In the genomic region with DNA sequence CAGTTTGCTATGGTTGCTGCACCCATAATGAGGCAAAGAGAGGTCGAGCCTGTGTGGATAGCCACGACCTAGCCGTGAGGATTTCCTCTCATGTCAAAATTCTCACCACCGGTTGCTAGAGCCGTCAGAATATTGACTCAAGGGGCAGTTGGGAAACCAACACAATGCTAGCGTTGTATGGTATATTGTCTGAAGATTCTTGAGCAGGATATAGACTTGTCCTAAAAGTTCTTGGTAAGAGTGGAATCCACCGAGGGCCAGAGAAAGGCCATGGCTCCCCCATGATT, we compare ENCODE assay signal across 18 mouse cellular contexts. TPM values are rescaled to one million over a fixed set of nuclear protein-coding genes. Genes with fewer than 3 reads are reported as not detected.
ATAC-seq and TF ChIP-seq lines count a peak whose summit lies in the region.
"Had no signal": no experiment of that assay in that cellular context is flagged by ENCODE, and none has a peak within 500 bp of the region (broad histone marks: within the 10 kb centered on the region; RNA-seq: fewer than 3 reads in every experiment).

No protein-coding gene starts in this region.

- H3K4me1 ChIP-seq in brown adipose tissue, adult 24 weeks (ENCODE audit: control insufficient read depth, insufficient read depth, insufficient read length, low read length) = peaks cover 31% of the 10 kb centered on the region
- peaks cover 20% of the 10 kb centered on the region; the same call in 1 of the 2 replicates for H3K4me1 ChIP-seq in stomach, embryonic 16.5 days (ENCODE audit: control insufficient read depth, insufficient read depth, low read length)
- H3K4me1 ChIP-seq in heart, embryonic 12.5 days (replicated peaks) = peaks cover 36% of the 10 kb centered on the region
- H3K4me1 ChIP-seq in kidney, embryonic 14.5 days (ENCODE audit: control insufficient read depth, insufficient read depth, low read length) = no peaks in the 10 kb centered on the region
- H3K4me1 ChIP-seq in forebrain, embryonic 12.5 days = peaks cover 19% of the 10 kb centered on the region

- peaks cover 53% of the 10 kb centered on the region for H3K36me3 ChIP-seq in C2C12 (ENCODE audit: control insufficient read depth, insufficient read depth)
- H3K36me3 ChIP-seq in stomach, embryonic 16.5 days (ENCODE audit: control insufficient read depth, insufficient read depth, low read length) = peaks cover 2% of the 10 kb centered on the region; the same call in 1 of the 2 replicates
- peaks cover 25% of the 10 kb centered on the region for H3K36me3 ChIP-seq in heart, embryonic 12.5 days
- peaks cover 5% of the 10 kb centered on the region; the same call in 1 of the 2 replicates for H3K36me3 ChIP-seq in kidney, embryonic 14.5 days (ENCODE audit: control insufficient read depth, insufficient read depth, low read length)
- H3K36me3 ChIP-seq in forebrain, embryonic 12.5 days (replicated peaks) = peaks cover 29% of the 10 kb centered on the region

- WGBS in stomach, embryonic 16.5 days = 70% methylated on average over 7 of the region's 7 CpGs
- 87% methylated on average over 7 of the region's 7 CpGs for WGBS in heart, embryonic 12.5 days
- 79% methylated on average over 7 of the region's 7 CpGs for WGBS in kidney, embryonic 14.5 days
- WGBS in forebrain, embryonic 12.5 days = 92% methylated on average over 7 of the region's 7 CpGs

- ATAC-seq in megakaryocyte progenitor cell, adult 5-6 weeks (replicated peaks; ENCODE audit: poor library complexity) = peak; percentile 61
- no peak for ATAC-seq in stomach, embryonic 16.5 days (ENCODE audit: insufficient read depth, low FRiP score)
- no peak for ATAC-seq in heart, embryonic 12.5 days (ENCODE audit: insufficient number of reproducible peaks, low FRiP score)
- no peak for ATAC-seq in kidney, embryonic 14.5 days (ENCODE audit: low FRiP score, low TSS enrichment)
- ATAC-seq in forebrain, embryonic 12.5 days (ENCODE audit: low FRiP score) = no peak
- ATAC-seq: forebrain, embryonic 13.5 days; midbrain, embryonic 13.5 days had no signal

- TF ChIP-seq CTCF in C2C12 (IDR thresholded peaks at IDR 0.05; ENCODE audit: control insufficient read depth, insufficient read depth, insufficient read length) = no peak

- no peak overlapping the region for H3K4me3 ChIP-seq in C2C12 (ENCODE audit: insufficient read depth, poor library complexity, severe bottlenecking)
- H3K4me3 ChIP-seq in brown adipose tissue, adult 24 weeks (ENCODE audit: insufficient read depth, low read depth, low read length) = no peak overlapping the region
- no peak overlapping the region for H3K4me3 ChIP-seq in stomach, embryonic 16.5 days (replicated peaks; ENCODE audit: low read length)
- H3K4me3 ChIP-seq in heart, embryonic 12.5 days = no peak overlapping the region
- no peak overlapping the region for H3K4me3 ChIP-seq in kidney, embryonic 14.5 days (ENCODE audit: low read length)
- H3K4me3 ChIP-seq in forebrain, embryonic 12.5 days (replicated peaks) = no peak overlapping the region
- H3K4me3 ChIP-seq: embryonic facial prominence, embryonic 10.5 days; forebrain, embryonic 13.5 days; gastrocnemius, adult 2 months; heart, embryonic 10.5 days; limb, embryonic 10.5 days; liver, embryonic 15.5 days; lung, embryonic 15.5 days; midbrain, embryonic 13.5 days had no signal

- peak overlapping the region; percentile 52; the same call in 1 of the 2 replicates for H3K27ac ChIP-seq in brown adipose tissue, adult 24 weeks (replicated peaks; ENCODE audit: low read depth, low read length)
- peak overlapping the region; percentile 63 for H3K27ac ChIP-seq in stomach, embryonic 16.5 days (ENCODE audit: low read length)
- H3K27ac ChIP-seq in heart, embryonic 12.5 days (ENCODE audit: poor library complexity, severe bottlenecking) = no peak overlapping the region
- no peak overlapping the region for H3K27ac ChIP-seq in kidney, embryonic 14.5 days (ENCODE audit: low read depth, low read length)
- no peak overlapping the region for H3K27ac ChIP-seq in forebrain, embryonic 12.5 days
- H3K27ac ChIP-seq: embryonic facial prominence, embryonic 10.5 days; forebrain, embryonic 13.5 days; gastrocnemius, adult 2 months; heart, embryonic 10.5 days; hindbrain, postnatal 0 days; kidney, postnatal 0 days; limb, embryonic 10.5 days; liver, embryonic 15.5 days; lung, embryonic 15.5 days; macrophage; midbrain, embryonic 13.5 days had no signal

- H3K9me3 ChIP-seq in stomach, embryonic 16.5 days (replicated peaks; ENCODE audit: control insufficient read depth, low read length) = no peaks in the 10 kb centered on the region
- H3K9me3 ChIP-seq in heart, embryonic 12.5 days (replicated peaks) = no peaks in the 10 kb centered on the region
- H3K9me3 ChIP-seq in kidney, embryonic 14.5 days (ENCODE audit: control insufficient read depth, low read length) = no peaks in the 10 kb centered on the region
- H3K9me3 ChIP-seq in forebrain, embryonic 12.5 days = no peaks in the 10 kb centered on the region
- H3K9me3 ChIP-seq: embryonic facial prominence, embryonic 10.5 days; forebrain, embryonic 13.5 days; heart, embryonic 10.5 days; limb, embryonic 10.5 days; liver, embryonic 15.5 days; lung, embryonic 15.5 days; midbrain, embryonic 13.5 days had no signal

- H3ac ChIP-seq in C2C12 (ENCODE audit: control insufficient read depth, insufficient read length, low read depth) = peak overlapping the region; percentile 13

- peaks cover 91% of the 10 kb centered on the region for H3K79me2 ChIP-seq in C2C12 (ENCODE audit: control insufficient read depth, insufficient read depth)

- H3K79me3 ChIP-seq in C2C12 (ENCODE audit: low read depth) = peaks cover 59% of the 10 kb centered on the region

- no peaks in the 10 kb centered on the region for H3K27me3 ChIP-seq in C2C12 (ENCODE audit: control insufficient read depth, insufficient read depth, insufficient read length)
- no peaks in the 10 kb centered on the region for H3K27me3 ChIP-seq in stomach, embryonic 16.5 days (ENCODE audit: control insufficient read depth, insufficient read depth, low read length)
- no peaks in the 10 kb centered on the region for H3K27me3 ChIP-seq in heart, embryonic 12.5 days (replicated peaks)
- no peaks in the 10 kb centered on the region for H3K27me3 ChIP-seq in kidney, embryonic 14.5 days (ENCODE audit: control insufficient read depth, insufficient read depth, low read length)
- H3K27me3 ChIP-seq in forebrain, embryonic 12.5 days = no peaks in the 10 kb centered on the region
- H3K27me3 ChIP-seq: forebrain, embryonic 13.5 days; liver, embryonic 15.5 days; lung, embryonic 15.5 days; midbrain, embryonic 13.5 days had no signal

- no peak overlapping the region for H3K9ac ChIP-seq in stomach, embryonic 16.5 days (ENCODE audit: low read length)
- no peak overlapping the region for H3K9ac ChIP-seq in heart, embryonic 12.5 days
- H3K9ac ChIP-seq in kidney, embryonic 14.5 days (ENCODE audit: low read depth, low read length) = no peak overlapping the region
- H3K9ac ChIP-seq in forebrain, embryonic 12.5 days = no peak overlapping the region
- H3K9ac ChIP-seq: forebrain, embryonic 13.5 days; liver, embryonic 15.5 days; lung, embryonic 15.5 days; midbrain, embryonic 13.5 days had no signal

- H3K4me2 ChIP-seq in stomach, embryonic 16.5 days (ENCODE audit: low read depth, low read length) = no peak overlapping the region
- H3K4me2 ChIP-seq in heart, embryonic 12.5 days = no peak overlapping the region
- no peak overlapping the region for H3K4me2 ChIP-seq in kidney, embryonic 14.5 days (replicated peaks; ENCODE audit: low read depth, low read length)
- no peak overlapping the region for H3K4me2 ChIP-seq in forebrain, embryonic 12.5 days
- H3K4me2 ChIP-seq: forebrain, embryonic 13.5 days; liver, embryonic 15.5 days; lung, embryonic 15.5 days; midbrain, embryonic 13.5 days had no signal

TF ChIP-seq in C2C12, 6 proteins besides CTCF, POLR2A, EP300 and RAD21:
- TF ChIP-seq MYOG (IDR thresholded peaks at IDR 0.05; ENCODE audit: control insufficient read depth, extremely low read depth, insufficient read length) = no peak
- no peak for TF ChIP-seq CEBPB (IDR thresholded peaks at IDR 0.05; ENCODE audit: low read depth)
- no peak for TF ChIP-seq USF1 (IDR thresholded peaks at IDR 0.05; ENCODE audit: low read depth)
- TF ChIP-seq FOSL1 (IDR thresholded peaks at IDR 0.05; ENCODE audit: insufficient read depth, low read length, poor library complexity, severe bottlenecking) = no peak
- no peak for TF ChIP-seq MYOD1 (IDR thresholded peaks at IDR 0.05; ENCODE audit: control insufficient read depth, insufficient read length, low read depth)
- TF ChIP-seq MAX (IDR thresholded peaks at IDR 0.05) = no peak

RNA-seq across cellular contexts. Expression of gene Btg1, which starts 12.1 kb away (rescaled TPM):
- 31.7 TPM for polyA plus RNA-seq in C2C12 (2012; fragmentation: generic; extraction: Trizol)
- 38.8 and 52.9 TPM in 2 replicates for polyA plus RNA-seq in brown adipose tissue, adult 24 weeks (2012; ENCODE audit: insufficient read depth, insufficient read length, missing spikeins)
- total RNA-seq in megakaryocyte progenitor cell, adult 5-6 weeks (2015) = 35.2 and 37.5 TPM in 2 replicates
- total RNA-seq in megakaryocyte progenitor cell, adult 5-6 weeks (2017) = 31.5 and 34.6 TPM in 2 replicates
- 48.8 and 55.8 TPM in 2 replicates for polyA plus RNA-seq in stomach, embryonic 16.5 days (2015; fragmentation: Nextera tagmentation; extraction: Ambion mirVana)
- polyA plus RNA-seq in heart, embryonic 12.5 days (2016; fragmentation: Nextera tagmentation; extraction: Ambion mirVana) = 46.9 and 51.6 TPM in 2 replicates
- polyA plus RNA-seq in kidney, embryonic 14.5 days (2014; fragmentation: Nextera tagmentation; extraction: Ambion mirVana) = 47.3 and 55.9 TPM in 2 replicates
- 46.2 and 49.5 TPM in 2 replicates for polyA plus RNA-seq in forebrain, embryonic 12.5 days (2016; fragmentation: Nextera tagmentation; extraction: Ambion mirVana)

Comparison
In these comparisons a context has a peak if more than half of its experiments do, and no peak if none do; other contexts are left out.
1. H3K27ac ChIP-seq: peak in brown adipose tissue, adult 24 weeks (single experiment) and stomach, embryonic 16.5 days (single experiment); none in heart, embryonic 12.5 days (single experiment), kidney, embryonic 14.5 days (single experiment) and forebrain, embryonic 12.5 days (single experiment).